Mouse (Mus musculus): ENCODE results near the gene Chst12.
A peak's percentile ranks its signal among the peaks of the same experiment; 100 is the strongest.

Gene Chst12

DNA sequence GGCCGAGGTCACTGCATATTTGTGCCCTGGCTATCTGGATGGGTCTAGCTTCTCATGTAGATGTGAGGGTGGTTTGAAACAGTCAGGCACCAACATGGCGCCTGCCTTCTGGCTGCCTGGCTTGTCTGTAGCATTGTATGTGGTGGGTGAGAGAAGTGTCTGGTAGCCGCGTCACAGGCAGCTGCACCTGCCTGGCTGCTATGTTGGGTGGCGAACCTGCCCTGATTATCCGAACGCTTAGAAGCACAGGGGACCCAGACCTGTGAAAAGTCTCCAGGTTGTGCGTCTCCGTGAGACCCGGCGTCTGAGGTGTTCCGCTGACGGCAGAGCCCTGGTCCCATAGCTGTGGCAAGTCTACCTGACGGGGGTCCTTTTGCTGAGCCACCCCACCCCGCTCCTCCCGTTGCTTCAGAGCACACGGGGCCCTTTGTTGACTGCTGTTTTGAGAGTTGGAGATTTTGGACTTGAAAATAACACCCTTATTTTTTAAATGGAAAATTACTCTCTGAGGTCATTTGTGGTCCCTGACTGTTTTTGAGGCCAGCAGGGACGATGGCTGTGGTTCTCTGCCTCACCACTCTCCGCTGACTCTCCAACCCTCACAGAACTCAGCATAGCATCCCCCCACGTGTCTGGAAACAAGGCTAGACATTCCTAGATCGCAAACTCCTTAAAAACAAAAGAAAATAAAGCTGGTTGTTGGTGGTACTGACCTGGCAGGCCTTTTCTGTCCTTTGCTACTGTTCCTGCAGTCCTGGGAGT, 12.0 kb downstream of the Chst12 start:
- DNase-seq (ENCODE audit: low read depth, low spot score) = no peak

- no peak for DNase-seq (ENCODE audit: low read depth, low spot score)
These were observed 12.5 kb downstream of the Chst12 start for GRCm38 (mm10) chr5:140517921-140518230.

- no peak for DNase-seq (ENCODE audit: low read depth, low spot score)
These were observed 15.8 kb downstream of the Chst12 start for GRCm38 (mm10) chr5:140521196-140521595.

GRCm38 (mm10) chr5:140526754-140527153, 21.4 kb downstream of the Chst12 start:
- DNase-seq (ENCODE audit: low read depth, low spot score) = no peak

DNA sequence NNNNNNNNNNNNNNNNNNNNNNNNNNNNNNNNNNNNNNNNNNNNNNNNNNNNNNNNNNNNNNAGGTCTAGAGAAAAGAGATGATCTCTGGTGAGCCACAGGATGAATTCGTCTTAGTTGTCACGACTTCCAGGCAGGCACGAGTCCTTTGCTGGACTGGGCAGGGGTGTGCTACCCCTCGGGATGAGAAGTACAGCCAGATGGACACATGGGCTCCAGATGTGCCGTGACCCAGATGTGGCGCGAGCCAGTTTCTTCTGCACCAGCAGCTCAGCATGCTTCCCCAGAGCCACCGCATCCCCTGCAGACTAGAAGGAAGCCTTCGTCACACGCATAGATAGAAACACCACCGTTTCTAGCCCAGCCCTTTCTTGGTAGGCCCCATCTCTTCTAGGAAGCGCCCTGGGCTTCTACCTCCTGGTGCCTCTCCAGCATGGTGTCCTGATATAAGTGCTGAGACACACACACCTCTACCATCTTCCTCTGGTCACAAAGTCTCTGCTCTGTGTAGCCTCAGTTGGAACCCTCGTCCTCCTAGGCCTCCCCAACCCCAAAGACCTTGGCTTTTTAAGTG, 32.8 kb downstream of the Chst12 start:
- no peak for DNase-seq (ENCODE audit: low read depth, low spot score)

DNA sequence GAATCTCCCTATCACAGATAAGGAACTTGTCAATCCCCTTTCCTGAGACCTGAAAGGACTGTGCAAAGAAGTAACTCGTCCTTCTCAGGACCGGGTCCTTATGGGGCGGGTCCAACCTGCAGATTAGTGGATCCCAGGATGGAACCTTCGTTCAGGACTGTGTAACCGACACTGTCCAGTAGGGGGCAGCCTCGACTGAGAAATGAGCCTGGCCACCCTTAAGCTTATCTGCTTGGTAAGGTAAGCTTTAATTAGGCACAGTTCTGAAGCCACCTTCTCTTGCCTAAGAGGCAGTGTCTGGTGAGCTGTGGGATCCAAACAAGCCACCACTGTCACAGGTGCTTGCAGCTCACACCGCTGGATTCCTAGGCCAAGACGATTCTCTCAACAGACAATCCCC, 34.8 kb downstream of the Chst12 start:
- DNase-seq (ENCODE audit: low read depth, low spot score) = peak; percentile 84

DNA sequence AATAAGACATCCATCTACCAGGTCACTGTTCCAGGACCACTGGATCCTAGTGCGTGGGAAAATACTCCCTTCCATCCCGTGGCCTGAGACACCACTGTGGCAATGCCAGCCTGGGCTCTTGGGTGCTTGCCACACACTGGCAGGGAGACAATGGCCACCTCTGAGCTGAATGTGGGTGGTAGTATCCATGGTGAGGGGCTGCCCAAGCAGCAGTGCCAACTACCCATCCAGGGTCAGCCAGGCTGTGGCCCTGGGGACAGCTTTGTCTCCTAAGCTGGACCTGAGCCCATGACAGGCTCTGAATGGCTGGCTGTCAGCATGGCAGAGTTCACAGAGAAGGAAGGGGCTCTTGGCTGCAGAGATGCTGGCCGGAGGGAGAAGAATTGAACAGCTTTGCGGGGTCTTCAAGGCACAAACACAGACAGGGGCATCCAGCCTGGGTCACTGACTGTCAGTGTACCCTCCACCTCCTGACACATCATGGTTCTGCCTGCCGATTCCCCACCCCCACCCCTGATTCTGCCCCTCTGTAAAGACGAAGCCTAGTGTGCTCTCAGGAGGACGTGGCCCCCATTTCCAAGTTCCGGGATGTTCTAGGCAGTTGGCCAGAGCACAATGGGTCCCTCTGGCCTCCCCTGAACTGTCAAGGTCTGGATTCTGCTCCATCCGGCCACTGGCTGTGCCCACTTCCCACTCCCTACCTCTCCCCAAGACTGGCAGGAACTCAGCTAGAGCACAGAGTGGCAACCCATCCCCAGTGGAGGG, 37.6 kb downstream of the Chst12 start:
- no peak for DNase-seq (ENCODE audit: low read depth, low spot score)

DNA sequence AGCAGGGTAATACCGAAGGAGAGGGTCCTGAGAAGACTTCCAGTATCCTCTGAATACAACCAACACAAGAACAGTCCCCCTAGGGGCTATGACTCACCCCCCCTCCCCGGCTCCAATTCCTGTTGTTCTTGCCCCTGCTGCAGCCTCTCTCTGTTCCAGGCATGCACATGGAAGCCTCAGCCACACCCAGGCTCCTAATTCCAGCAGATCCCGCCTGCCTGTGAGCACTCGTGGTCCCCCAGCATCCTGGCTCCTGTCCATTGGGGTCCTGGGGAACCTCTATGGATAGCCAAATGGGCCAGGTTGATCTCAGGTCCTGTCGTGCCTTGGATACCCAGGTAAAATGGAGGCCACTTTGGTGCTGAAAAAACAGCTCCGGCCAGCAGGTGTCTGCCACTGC, 40.3 kb downstream of the Chst12 start:
- no peak for DNase-seq (ENCODE audit: low read depth, low spot score)

- DNase-seq (ENCODE audit: low read depth, low spot score) = no peak
These were observed 41.0 kb downstream of the Chst12 start for GRCm38 (mm10) chr5:140546332-140546731.

GRCm38 (mm10) chr5:140549306-140550047, 44.1 kb downstream of the Chst12 start:
- no peak for DNase-seq (ENCODE audit: low read depth, low spot score)

- DNase-seq (ENCODE audit: low read depth, low spot score) = no peak
These were observed 48.4 kb downstream of the Chst12 start for GRCm38 (mm10) chr5:140553719-140554118.

- DNase-seq (ENCODE audit: low read depth, low spot score) = no peak
These were observed 51.5 kb downstream of the Chst12 start for GRCm38 (mm10) chr5:140556859-140557258.

- no peak for DNase-seq (ENCODE audit: low read depth, low spot score)
These were observed 57.3 kb downstream of the Chst12 start for GRCm38 (mm10) chr5:140562601-140563000.

- no peak for DNase-seq (ENCODE audit: low read depth, low spot score)
These were observed 59.5 kb downstream of the Chst12 start, which contains the start of gene Grifin for GRCm38 (mm10) chr5:140564896-140565295. Grifin (minus strand) TSS chr5:140565071.

DNA sequence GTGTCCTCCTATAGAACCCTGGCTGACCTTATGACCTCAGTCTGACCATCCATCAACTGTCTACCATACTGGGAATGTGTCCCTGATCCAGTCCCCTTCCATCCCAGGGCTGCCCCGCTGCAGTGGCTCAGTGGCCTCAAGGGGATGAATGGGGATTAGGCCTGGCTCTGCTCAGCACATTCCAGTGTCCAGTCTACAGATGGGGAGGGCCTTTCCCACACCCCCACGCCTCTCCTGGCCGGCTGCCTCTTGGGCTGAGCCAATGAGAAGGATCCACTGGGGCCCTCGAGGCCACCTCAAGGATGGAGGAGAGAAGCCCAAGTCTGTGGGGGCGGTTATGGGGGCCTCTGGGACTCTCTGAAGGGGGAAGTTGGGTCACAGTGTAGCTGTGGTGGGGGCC, 60.1 kb downstream of the Chst12 start:
- no peak for DNase-seq (ENCODE audit: low read depth, low spot score)

- no peak for DNase-seq (ENCODE audit: low read depth, low spot score)
These were observed 60.5 kb downstream of the Chst12 start for GRCm38 (mm10) chr5:140565856-140566255.

DNA sequence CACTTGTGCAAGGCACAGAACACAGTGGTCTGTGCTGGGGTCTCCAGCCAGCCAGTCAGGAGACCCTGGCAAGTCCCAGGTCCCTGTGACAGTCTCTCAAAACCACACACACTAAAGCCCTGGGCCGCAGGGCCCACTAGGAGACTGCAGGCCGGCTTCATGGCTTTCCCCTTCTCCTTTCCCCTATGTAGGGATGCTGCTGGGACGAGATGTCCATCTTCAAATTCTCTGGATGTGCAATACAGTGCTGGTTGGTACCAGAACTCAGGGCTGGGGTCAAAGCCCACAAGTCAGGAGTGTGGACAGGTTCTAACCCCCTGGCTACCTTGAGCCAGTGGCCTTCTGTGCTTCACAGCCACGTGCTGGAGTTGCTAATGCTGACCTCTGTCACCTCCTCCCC, 60.9 kb downstream of the Chst12 start:
- DNase-seq (ENCODE audit: low read depth, low spot score) = no peak

- DNase-seq (ENCODE audit: low read depth, low spot score) = no peak
These were observed 62.0 kb downstream of the Chst12 start for GRCm38 (mm10) chr5:140567321-140567720.

DNA sequence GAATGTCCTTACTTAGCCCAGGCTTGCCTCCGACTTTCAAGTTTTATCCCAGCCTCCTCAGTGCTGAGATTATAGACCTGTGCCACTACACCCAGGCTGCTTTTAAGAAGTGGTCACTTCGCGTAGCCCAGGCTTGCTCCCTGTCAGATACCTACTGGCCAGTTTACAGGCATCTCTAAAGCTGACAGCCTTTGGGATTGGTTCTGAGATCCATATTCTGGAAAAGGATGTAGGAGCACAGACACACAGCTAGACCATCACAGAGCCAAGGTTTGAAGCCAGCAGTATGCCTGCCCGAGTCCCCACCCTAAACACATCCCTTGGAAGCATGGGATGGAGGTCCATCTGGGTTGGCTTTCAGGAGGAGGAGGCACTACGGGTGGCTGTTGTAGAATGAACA, 62.4 kb downstream of the Chst12 start:
- DNase-seq (ENCODE audit: low read depth, low spot score) = no peak

DNA sequence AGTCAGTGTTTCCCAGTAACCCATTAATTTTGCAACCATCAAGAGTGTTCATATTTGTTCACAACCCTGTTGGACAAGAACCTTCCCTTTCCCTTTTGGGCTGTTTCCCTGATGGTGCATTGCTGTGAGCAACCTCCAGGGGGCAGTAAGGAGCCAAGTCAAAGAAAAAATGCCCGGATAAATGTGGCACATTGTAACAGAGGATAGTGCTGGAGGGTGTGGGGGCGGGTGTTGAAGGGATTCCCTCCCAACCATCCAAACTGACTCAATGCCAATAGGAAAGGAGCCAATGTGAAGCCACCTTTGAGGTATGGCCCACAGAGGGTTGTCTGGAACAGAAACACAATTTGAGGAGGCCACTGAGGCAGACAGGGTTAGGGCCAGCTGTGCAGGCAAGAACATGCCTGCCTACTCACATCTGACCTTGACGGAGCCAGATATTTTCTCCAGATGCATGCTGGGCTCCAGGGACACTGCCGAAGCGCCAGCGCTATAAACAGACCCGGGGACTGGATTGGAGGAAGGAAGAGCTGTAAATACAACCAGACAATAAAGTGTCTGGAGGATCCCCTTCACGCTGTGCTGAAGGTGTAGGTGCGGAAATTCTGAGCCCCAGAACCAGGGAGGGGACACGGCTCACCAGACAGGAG, 63.1 kb downstream of the Chst12 start:
- DNase-seq (ENCODE audit: low read depth, low spot score) = peak; percentile 51

DNA sequence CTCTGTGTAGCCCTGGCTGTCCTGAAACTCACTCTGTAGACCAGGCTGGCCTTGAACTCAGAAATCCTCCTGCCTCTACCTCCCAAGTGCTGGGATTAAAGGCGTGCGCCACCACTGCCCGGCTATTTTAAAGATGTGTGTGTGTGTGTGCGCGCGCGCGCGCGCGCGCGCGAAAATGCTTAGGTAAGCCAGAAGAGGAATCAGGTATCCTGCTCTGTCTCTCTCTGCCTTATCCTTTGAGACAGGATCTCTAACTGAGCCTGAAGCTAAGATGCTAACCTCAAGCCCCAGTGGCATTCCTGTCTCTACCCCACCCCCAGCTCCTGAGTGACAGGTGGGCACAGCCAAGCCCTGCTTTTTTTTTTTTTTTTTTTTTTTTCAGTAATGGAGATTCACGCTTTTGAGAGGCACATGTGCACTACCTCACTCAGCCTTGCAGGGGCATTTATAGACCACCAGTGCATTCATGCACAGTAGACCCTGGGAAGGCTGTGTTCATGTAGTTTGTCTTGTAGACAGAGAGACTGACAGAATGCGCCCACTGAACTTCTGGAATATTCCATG, 63.8 kb downstream of the Chst12 start:
- DNase-seq (ENCODE audit: low read depth, low spot score) = no peak
